Mouse (Mus musculus) layer of hippocampus, postnatal 10 days (tissue): ENCODE measurements around the gene Pcsk5. TPM values are rescaled to one million over a fixed set of nuclear protein-coding genes. Genes with fewer than 3 reads are reported as not detected.

Source experiments
- DNase-seq, 2 experiments: peaks; one replicate each; pipeline ENCODE4 v3.0.0; 2021; ENCODE audit warnings: low spot score in 2 of 2
- long read RNA-seq: library from polyadenylated mRNA; stranded (forward); transcript quantifications from one replicate; pipeline ENCODE4 v2.0.0, GENCODE M21; 2023
- total RNA-seq, 2 experiments: library from RNA; stranded (reverse); gene quantifications; 2 replicates each; pipeline ENCODE4 v1.2.3; 2021

The Pcsk5 gene
- total RNA-seq: 10 to 100 TPM; 20.8 to 25.7 TPM
- long read RNA-seq, full-length matches to known transcripts: 3 of 8 reads
- long read RNA-seq, partial matches to known transcripts: 2 of 8 reads
- long read RNA-seq, other reads (novel, unspliced or antisense): 3 of 8 reads

DNA sequence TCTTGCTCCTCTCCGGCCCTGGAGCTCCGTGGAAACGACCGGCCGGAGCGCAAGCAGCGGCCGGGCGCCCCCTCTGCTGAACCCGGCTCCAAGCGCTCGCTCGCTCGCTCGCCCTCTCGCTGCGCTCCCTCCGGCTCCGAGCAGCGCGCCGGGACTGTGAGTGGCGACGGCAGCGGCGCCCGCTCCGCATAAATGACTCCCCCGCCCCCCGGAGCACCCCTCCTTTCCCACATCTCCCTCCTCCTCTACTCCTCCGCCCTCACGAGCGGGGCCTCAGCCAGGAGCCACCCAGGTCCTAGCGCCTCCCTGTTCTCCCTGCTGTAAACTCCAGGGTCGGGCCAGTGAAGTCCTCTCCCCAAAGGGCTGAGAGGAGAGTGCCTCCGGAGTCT is at the start of gene Pcsk5:
Gene Pcsk5 (minus strand): TSS at position 162 of the 389 bp plus-strand sequence.
- peak; percentile 82 to 88 for DNase-seq

DNA sequence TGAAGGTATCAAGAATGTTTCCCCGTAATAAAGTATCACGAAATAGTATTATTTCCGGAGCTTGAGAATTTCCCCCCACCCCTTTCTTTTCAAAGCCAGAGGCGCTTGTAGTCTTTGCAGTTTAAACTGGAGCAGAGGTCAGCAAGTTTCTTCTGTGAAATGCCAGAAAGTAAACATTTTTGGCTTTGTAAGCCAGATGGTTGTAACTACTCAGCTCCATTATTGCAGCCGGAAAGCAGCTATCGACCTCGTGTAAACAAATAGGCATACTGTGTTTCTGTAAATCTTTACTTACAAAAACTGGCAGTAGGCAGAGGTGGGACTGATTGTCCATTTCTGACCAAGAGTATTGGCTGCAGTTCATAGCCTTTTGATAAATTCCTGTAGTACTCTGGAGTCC is 38.4 kb upstream of the Pcsk5 start:
- no peak for DNase-seq

DNA sequence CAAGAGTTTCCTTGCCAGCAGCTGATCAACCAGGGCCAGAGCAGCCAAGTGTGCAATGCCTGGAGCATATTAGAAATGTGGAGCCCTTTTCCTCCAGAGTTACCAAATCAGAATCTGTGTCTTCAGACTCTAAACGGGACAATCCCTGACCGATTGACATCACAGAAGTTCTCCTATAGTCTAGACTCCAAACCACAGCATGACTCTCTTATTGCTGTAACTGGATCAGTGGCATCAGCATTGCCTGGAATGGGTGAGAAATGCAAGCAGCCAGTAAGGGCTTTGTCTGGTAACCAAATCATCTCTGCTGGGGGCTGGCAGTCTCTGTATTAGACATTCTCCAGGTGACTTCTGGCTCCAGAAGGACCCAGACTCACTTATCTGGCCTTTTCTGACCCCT is 37.0 kb upstream of the Pcsk5 start:
- no peak for DNase-seq

DNA sequence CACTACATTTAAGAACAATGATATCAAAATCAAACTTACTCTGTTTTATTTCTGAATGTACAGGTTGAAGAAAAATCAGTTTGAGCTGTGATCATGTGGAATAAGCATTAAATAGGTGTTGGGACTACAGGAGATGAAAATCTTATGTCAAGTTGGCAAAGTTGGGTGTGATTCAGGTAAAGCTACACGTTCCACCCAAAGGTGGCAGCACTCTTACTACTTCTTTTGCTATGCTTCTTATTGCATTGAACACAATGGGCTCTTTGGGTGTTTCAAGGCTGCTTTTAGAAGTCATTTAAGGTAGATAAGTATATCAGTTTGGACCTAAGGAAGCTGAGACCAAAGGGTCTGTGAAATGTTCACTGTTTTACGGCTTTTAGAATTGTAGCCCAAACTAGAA is 36.3 kb upstream of the Pcsk5 start:
- DNase-seq: no peak

DNA sequence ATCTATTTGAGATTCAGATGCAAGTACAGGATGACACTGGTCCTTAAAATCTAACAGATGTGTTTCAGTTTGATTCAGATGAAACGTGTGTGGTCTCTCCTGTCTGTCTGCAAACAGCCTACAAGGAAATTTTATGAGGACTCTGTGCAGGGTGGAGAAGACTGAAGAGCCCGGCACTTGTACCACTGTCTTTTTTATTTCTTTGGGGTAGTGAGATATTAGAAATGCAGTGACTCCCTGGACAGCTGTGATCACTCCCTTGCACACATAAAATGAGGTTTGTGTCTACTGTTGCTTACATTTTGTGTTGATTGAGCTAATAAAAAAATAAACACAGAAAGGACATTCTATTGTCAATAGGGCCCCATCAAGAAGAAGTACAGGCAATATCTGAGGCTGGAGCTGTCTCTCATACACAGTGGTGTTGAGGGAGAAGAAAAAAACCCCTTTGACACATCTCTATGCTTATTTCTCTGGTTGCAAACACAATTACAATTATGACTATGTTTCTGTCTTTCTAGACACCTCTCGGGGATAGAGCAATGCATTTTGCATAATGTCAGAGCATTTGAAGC is 29.0 kb upstream of the Pcsk5 start:
- DNase-seq: no peak

DNA sequence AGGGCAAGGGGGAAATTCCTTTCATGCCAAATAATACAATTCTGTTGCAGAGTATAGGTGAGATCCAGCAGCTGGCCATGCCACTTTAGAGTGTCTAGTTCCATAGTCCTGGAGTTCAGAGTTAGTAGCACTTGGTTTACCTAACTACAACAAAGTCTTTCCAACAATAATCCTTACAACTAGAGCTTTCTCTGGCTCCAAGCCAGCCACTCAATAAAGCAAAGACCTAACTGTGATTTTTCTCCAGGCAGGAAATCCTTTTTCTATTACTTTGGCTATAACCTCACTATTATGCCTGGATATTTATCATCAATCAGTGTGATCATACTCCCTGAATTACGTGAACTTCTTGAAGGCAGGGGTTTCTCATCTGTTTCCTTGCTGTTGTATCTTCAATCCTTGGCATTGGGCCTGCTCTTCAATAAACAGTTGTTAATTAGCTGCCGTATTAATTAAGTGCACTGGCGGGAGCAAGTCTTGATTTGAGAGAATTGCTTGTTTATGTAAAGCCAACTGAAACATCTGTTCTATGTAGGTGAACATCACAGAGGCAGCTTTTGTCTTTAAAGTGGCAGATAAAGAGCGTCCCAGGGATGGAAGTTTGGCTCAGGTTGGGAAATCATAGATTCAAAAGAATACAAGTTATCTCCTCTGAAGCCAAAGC is 23.1 kb upstream of the Pcsk5 start:
- DNase-seq: no peak

DNA sequence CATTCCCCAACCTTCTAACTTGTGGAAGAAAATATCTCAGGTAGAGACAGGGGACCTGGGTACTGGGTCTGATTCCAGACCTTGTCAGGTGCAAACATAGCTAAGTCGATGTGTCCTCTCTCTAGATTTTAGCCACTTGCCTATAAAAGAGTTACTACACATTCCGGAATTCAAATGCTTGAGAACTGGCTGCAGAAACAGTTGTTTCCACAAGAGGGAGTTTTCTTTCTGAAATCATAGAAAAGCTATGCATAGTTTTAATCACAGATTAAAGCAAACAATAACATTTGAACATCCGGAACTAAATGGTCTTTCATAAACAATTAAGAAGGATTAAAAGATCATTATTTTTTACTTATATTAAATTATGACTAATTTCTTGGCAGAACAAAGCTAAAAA is 19.3 kb upstream of the Pcsk5 start:
- DNase-seq: peak in 1 of 2 experiments; percentile 39

DNA sequence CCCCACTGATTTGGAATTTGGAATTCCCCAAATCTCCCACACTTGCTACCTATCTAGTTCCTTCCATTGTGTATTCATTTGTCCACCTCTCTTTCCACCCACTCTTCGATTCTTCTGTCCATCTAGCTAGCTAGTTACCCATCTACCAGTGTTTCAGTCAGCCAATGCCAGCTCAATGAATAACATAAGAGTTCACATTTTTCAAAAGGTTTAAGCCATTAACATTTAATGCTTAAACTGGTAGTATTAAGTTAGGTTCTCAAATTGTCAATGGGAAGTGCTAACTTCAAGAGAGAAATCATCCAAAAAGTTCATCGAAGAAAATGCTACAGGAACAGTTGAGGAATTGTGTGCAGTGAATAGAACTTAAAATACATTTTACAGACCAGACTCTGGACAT is 11.0 kb upstream of the Pcsk5 start:
- DNase-seq: no peak

DNA sequence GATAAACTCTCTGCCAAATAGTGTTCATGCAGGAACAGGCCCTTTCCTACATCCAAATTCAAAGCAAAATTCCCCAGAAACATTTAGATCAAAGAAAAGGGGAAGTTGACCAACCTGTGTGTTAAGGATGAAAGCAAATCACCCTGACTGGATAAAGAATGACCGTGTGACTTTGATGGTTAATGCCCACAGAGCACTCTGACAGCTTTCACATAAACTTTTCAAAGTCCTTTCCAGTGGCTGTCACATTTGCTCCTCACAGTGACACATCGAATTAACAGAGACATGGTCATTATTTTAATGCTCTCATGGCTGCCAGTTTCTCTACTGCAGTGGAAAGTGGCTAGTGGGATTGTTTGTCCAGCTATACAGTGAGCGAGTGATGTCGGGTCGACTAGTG is 8.5 kb upstream of the Pcsk5 start:
- no peak for DNase-seq

DNA sequence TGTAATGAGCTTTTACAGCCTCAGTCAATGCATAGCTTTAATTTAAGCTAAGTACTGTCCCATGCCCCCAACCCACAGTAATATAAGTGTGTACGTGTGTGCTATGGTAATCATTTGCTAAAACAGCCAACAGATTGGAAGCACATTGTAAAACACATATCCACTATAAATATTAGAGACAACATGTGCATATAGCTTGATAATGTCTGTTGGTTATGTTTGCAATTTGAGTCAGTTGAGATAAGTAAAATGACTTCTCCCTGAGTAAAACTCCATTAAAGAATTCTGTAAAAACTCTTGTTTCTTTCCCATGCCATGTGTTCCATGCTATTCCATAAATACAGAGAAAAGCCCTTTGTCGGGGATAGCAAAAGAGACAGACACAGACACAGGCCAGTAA is 4.2 kb upstream of the Pcsk5 start:
- DNase-seq: no peak

DNA sequence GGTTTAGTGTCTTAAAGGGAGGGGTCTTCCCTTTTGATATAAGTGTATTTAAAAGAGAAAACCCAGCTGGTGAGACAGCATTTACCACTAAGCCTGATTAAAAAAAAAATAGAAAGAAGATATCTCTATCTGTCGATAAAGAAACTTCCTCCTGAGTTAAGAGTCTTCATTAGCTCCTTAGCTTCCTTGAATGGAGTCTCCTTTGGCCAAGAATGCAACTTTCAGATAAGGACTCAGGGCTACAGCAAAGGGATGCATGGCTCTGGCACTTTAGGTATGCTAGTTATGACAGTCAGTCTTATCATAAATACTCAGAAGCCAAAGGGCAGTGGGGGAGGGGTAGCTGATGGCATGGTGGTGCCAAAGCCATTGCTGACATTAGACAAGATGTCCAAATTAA is 2.4 kb upstream of the Pcsk5 start:
- no peak for DNase-seq

DNA sequence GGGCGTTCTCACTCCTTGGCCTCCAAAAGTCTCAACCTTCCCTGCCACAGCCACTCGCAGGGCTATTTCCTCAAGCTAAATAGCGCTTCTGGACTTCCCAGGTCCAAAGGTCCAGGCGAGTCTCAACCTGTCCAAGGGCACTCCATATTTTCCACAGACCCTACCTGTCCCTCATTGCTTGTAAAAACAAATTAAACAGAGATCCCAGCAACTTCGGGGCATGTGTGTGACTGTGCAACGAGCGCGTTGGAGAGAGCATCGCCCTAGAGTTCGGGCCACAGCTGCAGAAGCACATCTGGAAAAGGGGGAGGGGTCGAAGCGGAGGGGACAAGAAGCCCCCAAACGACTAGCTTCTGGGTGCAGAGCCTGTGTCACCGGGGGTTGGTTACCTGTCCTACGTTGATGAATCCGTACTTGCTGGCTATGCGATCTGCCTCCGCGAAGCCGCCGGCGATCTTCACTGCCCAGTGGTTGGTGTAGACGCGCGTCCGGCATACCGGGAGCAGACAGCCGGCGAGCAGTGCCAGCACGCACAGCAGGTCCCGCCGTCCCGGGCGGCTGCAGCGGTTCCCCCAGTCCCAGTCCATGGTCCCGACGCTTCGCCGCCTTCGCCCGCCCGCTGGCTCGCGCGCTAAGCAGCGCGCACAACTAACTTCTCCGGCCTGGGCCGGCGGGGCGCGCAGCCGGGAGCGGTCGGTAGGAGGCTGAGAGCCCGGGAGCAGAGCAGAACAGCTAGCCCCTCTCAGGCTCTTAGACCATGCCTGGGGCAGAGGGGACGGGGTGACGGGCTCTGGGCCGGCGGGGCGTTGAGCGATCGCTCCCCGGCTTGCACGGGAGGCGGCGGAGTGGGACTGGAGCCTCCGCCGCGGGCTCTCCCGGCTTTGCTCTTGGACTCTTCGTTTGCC is 614 bp downstream of the Pcsk5 start:
- peak; percentile 48 to 58 for DNase-seq

DNA sequence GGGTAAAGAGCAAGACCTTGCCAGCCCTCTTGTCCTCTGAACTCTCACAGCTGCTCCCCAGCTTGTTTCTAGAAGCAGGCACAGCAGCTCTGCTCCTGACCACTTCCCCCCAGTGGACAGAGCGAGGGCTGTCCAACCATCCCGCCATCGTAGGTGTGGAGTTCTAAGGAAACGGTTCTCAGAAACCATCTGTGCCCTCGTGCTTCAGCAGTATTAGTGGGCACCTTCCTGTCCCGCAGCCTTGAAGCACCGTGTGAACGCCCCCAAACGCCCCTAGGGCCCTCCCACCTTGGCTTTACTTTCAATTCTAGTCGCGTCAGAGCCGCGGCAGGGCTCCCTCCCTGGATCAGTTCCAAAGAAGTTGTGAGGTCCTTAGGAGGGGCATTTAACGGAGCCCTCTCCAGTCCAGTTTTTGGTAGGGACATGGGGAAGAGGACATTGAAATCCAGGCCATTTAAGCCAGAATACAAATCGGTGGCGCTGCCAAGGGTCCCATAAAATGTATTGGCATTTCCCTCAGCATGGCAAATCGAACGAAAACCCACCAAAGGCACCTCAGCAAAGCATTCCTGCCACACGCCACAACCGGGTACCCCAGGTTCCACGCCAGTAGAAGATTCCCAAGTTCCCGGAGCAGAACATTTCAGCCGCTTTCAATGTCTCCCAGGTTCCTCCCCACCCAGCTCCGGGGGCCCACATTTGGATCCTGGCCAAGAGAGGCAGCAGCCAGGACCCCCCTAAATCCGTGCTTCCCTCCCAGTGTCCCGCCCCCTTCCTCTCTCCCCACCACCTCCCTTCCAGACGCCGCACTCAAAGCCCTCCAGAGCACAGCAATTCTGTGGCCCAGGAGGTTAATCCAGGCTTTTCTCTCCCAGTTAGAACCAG is 1.5 kb downstream of the Pcsk5 start:
- peak; percentile 18 to 30 for DNase-seq

DNA sequence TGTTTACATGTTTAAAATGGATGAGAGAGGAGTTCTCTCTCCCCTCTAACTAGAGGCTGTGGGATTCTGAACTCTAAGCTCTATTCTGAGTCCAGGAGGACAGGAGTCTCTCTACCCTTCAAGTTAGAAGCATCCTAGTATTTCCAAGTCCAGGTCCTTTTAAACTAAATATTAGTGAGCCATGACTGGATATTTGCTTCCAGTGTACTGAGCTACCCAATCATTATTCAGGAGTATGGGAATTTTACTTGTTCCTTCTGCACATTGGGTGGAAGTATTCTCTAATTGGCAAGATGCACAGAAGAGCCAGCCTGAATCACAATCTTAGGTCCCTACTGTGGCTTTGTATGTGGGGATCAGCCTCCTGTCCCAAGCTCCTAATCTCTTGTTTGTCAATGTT is 2.5 kb downstream of the Pcsk5 start:
- no peak for DNase-seq

DNA sequence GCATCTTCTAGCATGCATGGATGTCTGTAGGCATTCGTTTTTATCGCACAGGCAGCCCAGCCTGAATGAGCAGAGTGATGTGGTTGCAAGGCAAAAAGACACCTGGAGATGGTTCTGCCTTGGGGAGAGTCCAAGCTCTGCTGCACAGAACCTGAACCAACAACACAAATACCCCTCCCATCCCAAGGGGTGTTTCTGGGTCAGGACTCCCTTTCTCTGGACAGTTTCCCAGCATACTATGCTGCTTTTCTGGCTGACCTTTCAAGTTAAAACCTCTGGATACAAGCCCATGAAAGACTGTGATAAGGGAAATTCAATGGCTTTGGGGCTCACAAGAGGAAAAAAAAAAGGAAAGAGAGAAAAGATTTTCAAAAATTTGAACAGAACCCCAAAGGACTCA is 6.1 kb downstream of the Pcsk5 start:
- no peak for DNase-seq

DNA sequence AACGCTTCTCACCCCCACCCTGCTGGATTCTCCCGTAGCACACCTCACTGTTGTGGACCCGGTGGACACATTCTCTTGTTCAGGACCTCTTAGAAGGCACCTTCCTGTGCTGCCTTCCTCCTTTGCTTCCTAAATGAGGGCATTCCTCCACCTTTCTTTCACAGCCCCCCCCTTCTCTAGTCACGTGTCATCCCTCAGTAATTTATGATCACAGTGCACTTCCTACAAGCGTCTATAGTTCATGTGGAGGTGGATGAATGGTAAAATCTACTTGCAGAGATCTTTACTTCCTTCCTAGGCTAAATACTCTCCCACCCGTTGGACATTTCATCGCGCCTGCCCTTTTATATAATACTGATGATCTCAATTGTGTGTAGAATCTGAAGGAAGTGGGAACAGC is 9.0 kb downstream of the Pcsk5 start:
- no peak for DNase-seq

DNA sequence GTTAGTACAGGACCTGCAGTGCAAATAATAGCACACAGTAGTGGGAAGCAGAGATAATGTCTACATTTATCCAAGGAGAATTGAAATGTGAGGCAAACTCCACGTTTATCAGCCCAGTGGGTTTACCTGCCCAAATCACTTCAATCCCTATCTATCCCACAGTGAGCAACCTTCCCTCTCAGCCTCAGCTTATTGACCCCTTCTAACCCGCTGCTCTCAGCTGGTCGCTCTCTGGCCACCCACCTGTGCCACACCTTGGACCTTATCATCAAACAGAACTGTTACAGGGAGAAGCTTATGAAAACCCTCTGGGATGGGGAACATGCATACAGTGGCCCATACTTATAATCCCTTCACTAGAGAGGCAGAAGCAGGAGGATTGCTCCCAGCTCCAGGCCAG is 10.7 kb downstream of the Pcsk5 start:
- no peak for DNase-seq

DNA sequence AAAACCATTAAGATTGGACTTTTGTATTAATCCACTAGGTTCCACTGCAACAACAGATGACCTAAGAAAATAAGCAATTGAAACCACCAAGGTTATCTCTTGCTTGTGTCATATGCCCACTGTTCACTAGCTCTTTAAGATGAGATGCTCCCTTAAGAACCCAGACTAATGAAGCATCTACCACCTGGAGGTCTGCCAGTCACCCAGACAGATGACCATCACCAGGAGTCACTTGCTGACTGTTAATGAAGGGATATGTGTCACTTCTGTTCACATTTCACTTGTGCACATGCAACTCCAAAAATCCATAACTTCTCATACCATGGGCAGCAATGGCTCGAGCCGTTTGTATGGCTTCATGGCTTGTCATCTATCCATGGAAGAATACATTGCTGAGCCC is 17.4 kb downstream of the Pcsk5 start:
- DNase-seq: no peak

DNA sequence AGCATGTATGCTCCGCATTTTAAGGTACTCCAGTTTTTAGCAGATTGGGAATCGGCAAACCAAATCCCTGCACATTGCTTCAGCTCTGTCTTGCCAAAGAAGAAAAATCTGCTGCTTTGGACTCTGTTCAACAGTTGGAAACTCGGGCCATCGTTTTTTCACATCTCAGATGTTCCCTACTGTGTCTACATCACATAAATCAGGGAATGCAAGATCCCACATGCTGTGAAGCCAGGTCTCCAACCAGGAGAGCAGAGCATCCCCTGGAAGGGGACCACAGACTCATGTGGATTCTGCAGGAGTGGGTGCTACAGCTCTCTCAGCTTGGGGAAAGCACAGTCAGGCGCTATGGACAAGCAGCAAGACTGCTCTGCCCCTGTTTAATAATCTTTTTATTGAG is 18.4 kb downstream of the Pcsk5 start:
- peak; percentile 34 to 52 for DNase-seq

DNA sequence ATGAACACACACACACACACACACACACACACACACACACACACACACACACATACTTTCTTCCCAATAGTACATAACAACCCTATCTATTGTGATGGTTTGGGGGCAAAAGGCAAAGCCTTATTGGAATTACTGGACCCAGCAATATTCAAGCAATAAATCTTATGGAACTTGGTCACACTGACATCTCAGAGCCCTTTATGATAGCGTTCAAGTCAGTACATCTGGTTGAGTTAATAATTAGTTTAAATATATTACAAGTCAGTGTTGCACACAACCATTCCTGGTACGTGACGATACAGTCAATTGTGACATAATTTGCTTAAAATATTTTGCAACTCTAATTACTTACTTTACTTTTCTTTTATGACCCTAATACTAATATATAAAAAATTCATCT is 22.4 kb downstream of the Pcsk5 start:
- no peak for DNase-seq

DNA sequence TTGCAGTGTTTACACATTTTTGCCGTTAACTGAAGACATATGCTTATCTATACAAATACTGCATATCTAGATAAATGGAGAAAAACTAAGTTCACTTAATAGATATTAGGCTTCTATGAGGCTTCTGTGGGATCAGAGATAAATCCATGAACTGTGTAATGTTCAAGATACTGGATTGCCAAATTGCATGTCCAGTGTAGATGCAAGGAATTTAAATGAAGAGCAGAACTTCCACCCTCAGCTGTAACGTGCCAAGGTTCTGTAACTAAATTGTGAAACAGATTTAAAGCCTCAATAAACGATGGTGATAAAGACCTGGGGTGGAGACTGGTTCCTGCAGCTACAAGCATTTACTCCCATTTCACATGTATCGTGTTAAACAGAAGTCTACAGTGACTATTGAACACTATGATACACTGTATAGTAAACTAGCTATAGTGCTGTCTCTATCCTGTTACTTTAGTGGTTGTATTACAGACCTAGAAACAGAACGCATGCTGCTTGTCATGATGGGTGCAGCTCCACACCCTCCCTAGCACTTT is 23.9 kb downstream of the Pcsk5 start:
- DNase-seq: no peak
